Mouse (Mus musculus) liver, adult 2 months (tissue): ENCODE measurements around the gene Mrps14.

Source experiments
- CTCF ChIP-seq: fragments of 200-500 bp; IDR thresholded peaks from 2 replicates; pipeline ENCODE4 v1.5.1; 2011; ENCODE audit warnings: low read depth, low read length, control low read depth
- POLR2A ChIP-seq: fragments of 200-500 bp; IDR thresholded peaks from 2 replicates; pipeline ENCODE4 v1.6.1; 2011; ENCODE audit warnings: low read length, control low read depth; ENCODE audit not compliant: insufficient read depth; ENCODE audit errors: extremely low read depth

GRCm38 (mm10) chr1:160145606-160146005 lies 49.4 kb upstream of the Mrps14 start:
- TF ChIP-seq POLR2A (no peak), CTCF (no peak)
